Mouse (Mus musculus) ES-E14 (cell line): ENCODE results near the gene Cacng6.

ENCODE experiments used
- CHD2 ChIP-seq: IDR thresholded peaks from 2 replicates; pipeline ENCODE4 v1.6.1; 2014; ENCODE audit warnings: mild to moderate bottlenecking, low read depth, low read length, inconsistent platforms
- HCFC1 ChIP-seq: IDR thresholded peaks from 2 replicates; pipeline ENCODE4 v1.6.1; 2012; ENCODE audit warnings: low read length, inconsistent platforms, borderline replicate concordance; ENCODE audit not compliant: insufficient read depth
- MAFK ChIP-seq: IDR thresholded peaks from 2 replicates; pipeline ENCODE4 v1.6.1; 2014; ENCODE audit warnings: mild to moderate bottlenecking, low read depth, low read length, inconsistent platforms; ENCODE audit not compliant: insufficient read depth
- ZC3H11A ChIP-seq: IDR thresholded peaks from 2 replicates; pipeline ENCODE4 v1.6.1; 2012; ENCODE audit warnings: low read depth, mild to moderate bottlenecking, inconsistent platforms, low read length, borderline replicate concordance
- ZNF384 ChIP-seq: IDR thresholded peaks from 2 replicates; pipeline ENCODE4 v1.6.1; 2012; ENCODE audit warnings: low read depth, low read length, inconsistent platforms

DNA sequence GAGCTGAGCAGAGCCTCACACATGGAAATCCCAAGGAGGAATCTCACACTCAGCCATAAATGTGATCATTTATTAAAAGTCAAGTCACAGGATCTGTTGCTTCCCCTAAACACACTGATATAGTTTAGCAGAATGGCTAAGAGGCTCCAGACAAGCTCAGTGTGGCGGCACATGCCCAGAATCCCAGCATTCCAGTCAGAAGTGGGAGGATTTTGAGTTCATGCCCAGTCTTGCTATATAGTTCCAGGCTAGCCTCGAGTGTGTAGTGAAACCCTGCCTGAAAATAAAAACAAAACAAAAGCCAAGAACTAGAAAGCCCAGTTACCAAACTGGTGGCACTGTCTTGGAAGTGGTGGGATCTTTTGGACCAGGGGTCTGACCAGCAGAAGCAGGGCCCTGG lies 44.6 kb downstream of the Cacng6 start:
- TF ChIP-seq HCFC1 (no peak), ZNF384 (no peak), ZC3H11A (no peak), MAFK (no peak), CHD2 (no peak)
